Mouse (Mus musculus) small intestine, adult 2 months (tissue): Measurements from ENCODE around the gene Kif1a.

Source experiments
- CTCF ChIP-seq: fragments of 200-500 bp; IDR thresholded peaks from 2 replicates; pipeline ENCODE4 v1.5.1; 2012; ENCODE audit warnings: low read depth, mild to moderate bottlenecking, control low read depth, inconsistent platforms, low read length, moderate library complexity, mixed read lengths; ENCODE audit not compliant: insufficient replicate concordance, insufficient read length; ENCODE audit errors: extremely low read depth
- POLR2A ChIP-seq: fragments of 200-500 bp; IDR thresholded peaks from 2 replicates; pipeline ENCODE4 v1.6.1; 2012; ENCODE audit warnings: low read depth, mild to moderate bottlenecking, control low read depth, inconsistent platforms, low read length, moderate library complexity

GRCm38 (mm10) chr1:93018716-93019115 is 83.0 kb downstream of the Kif1a start:
- TF ChIP-seq CTCF (no peak), POLR2A (no peak)
